Mouse (Mus musculus) MEL (cell line): ENCODE results near the gene Stab2. TPM values are rescaled to one million over a fixed set of nuclear protein-coding genes. Genes with fewer than 3 reads are reported as not detected.
A peak's percentile ranks its signal among the peaks of the same experiment; 100 is the strongest.

ENCODE experiments used
- DNase-seq: peaks from one replicate; pipeline ENCODE4 v3.0.0; 2011; ENCODE audit warnings: low read depth, low spot score
- H3K27ac ChIP-seq: 2 replicates; pipeline ENCODE4 v1.5.1; 2012; ENCODE audit warnings: low read depth, mild to moderate bottlenecking, control low read depth, low read length, moderate library complexity; ENCODE audit not compliant: control insufficient read depth
- H3K27me3 ChIP-seq, 2 experiments: fragments of 150-350 bp in 1 of 2; sonication (generic) in 1 of 2; 2 replicates each; pipeline ENCODE4 v1.6.1; 2012; ENCODE audit warnings: low read length in 2 of 2, mild to moderate bottlenecking in 2 of 2, improper control_type of control experiment in 1 of 2, moderate library complexity in 1 of 2; ENCODE audit not compliant: insufficient read depth in 2 of 2, control insufficient read depth in 1 of 2
- H3K36me3 ChIP-seq, 2 experiments: 2 replicates each; pipeline ENCODE4 v1.6.1; 2012 to 2014; ENCODE audit warnings: low read length in 2 of 2, improper control_type of control experiment in 1 of 2, inconsistent platforms in 1 of 2, mild to moderate bottlenecking in 1 of 2; ENCODE audit not compliant: insufficient read depth in 2 of 2, control insufficient read depth in 1 of 2
- H3K4me1 ChIP-seq, 2 experiments: fragments of 150-350 bp in 1 of 2; sonication (generic) in 1 of 2; 2 replicates each; pipeline ENCODE4 v1.6.1; 2012; ENCODE audit warnings: low read length in 2 of 2, improper control_type of control experiment in 1 of 2, mild to moderate bottlenecking in 1 of 2; ENCODE audit not compliant: insufficient read depth in 2 of 2, control insufficient read depth in 1 of 2
- H3K4me3 ChIP-seq, 2 experiments: fragments of 150-350 bp in 1 of 2; sonication (generic) in 1 of 2; 2 replicates each; pipeline ENCODE4 v1.5.1; 2012; ENCODE audit warnings: low read depth in 2 of 2, low read length in 2 of 2, mild to moderate bottlenecking in 2 of 2, moderate library complexity in 2 of 2, control low read depth in 1 of 2, improper control_type of control experiment in 1 of 2; ENCODE audit not compliant: control insufficient read depth in 1 of 2, insufficient read depth in 1 of 2
- H3K79me2 ChIP-seq: 2 replicates; pipeline ENCODE4 v1.6.1; 2012; ENCODE audit warnings: mild to moderate bottlenecking, low read length, moderate library complexity; ENCODE audit not compliant: control insufficient read depth, poor library complexity, insufficient read depth
- H3K9ac ChIP-seq: 2 replicates; pipeline ENCODE4 v1.6.1; 2012; ENCODE audit warnings: low read depth, mild to moderate bottlenecking, control low read depth, low read length, moderate library complexity; ENCODE audit not compliant: control insufficient read depth, poor library complexity, severe bottlenecking
- H3K9me3 ChIP-seq: fragments of 150-350 bp; sonication (generic); replicated peaks from 2 replicates; pipeline ENCODE4 v1.6.1; 2012; ENCODE audit warnings: mild to moderate bottlenecking, low read length, improper control_type of control experiment, moderate library complexity; ENCODE audit not compliant: insufficient read depth
- CHD1 ChIP-seq: IDR thresholded peaks from 2 replicates; pipeline ENCODE4 v1.6.1; 2012; ENCODE audit warnings: low read depth, mild to moderate bottlenecking, inconsistent platforms, low read length, improper control_type of control experiment
- CHD2 ChIP-seq: IDR thresholded peaks from 2 replicates; pipeline ENCODE4 v1.6.1; 2011; ENCODE audit warnings: low read length, improper control_type of control experiment
- GABPA ChIP-seq: IDR thresholded peaks from 2 replicates; pipeline ENCODE4 v1.6.1; 2012; ENCODE audit warnings: low read depth, mild to moderate bottlenecking, inconsistent platforms, low read length, improper control_type of control experiment, moderate library complexity
- HCFC1 ChIP-seq: IDR thresholded peaks from 2 replicates; pipeline ENCODE4 v1.6.1; 2012; ENCODE audit warnings: low read depth, mild to moderate bottlenecking, inconsistent platforms, low read length, improper control_type of control experiment, moderate library complexity
- MAFK ChIP-seq: IDR thresholded peaks from 2 replicates; pipeline ENCODE4 v1.6.1; 2011; ENCODE audit warnings: low read depth, mild to moderate bottlenecking, low read length, improper control_type of control experiment, borderline replicate concordance
- MXI1 ChIP-seq: IDR thresholded peaks from 2 replicates; pipeline ENCODE4 v1.6.1; 2011; ENCODE audit warnings: mild to moderate bottlenecking, low read depth, low read length, improper control_type of control experiment
- MYB ChIP-seq: IDR thresholded peaks from 2 replicates; pipeline ENCODE4 v1.6.1; 2011; ENCODE audit warnings: mild to moderate bottlenecking, low read depth, low read length, improper control_type of control experiment
- MYC ChIP-seq: IDR thresholded peaks from 2 replicates; pipeline ENCODE4 v1.6.1; 2011; ENCODE audit warnings: low read depth, mild to moderate bottlenecking, low read length, improper control_type of control experiment, moderate library complexity
- NELFE ChIP-seq: IDR thresholded peaks from 2 replicates; pipeline ENCODE4 v1.6.1; 2011; ENCODE audit warnings: low read depth, low read length, improper control_type of control experiment
- POLR2AphosphoS5 ChIP-seq: IDR thresholded peaks from 2 replicates; pipeline ENCODE4 v1.6.1; 2012; ENCODE audit warnings: low read depth, borderline replicate concordance, mild to moderate bottlenecking, inconsistent platforms, low read length, moderate library complexity, mixed read lengths
- RAD21 ChIP-seq: IDR thresholded peaks from 2 replicates; pipeline ENCODE4 v1.6.1; 2011; ENCODE audit warnings: mild to moderate bottlenecking, low read depth, low read length, improper control_type of control experiment
- UBTF ChIP-seq: IDR thresholded peaks from 2 replicates; pipeline ENCODE4 v1.6.1; 2012; ENCODE audit warnings: low read depth, mild to moderate bottlenecking, inconsistent platforms, low read length, improper control_type of control experiment, moderate library complexity, borderline replicate concordance; ENCODE audit not compliant: insufficient read depth
- ZMIZ1 ChIP-seq: IDR thresholded peaks from 2 replicates; pipeline ENCODE4 v1.6.1; 2012; ENCODE audit warnings: low read depth, mild to moderate bottlenecking, inconsistent platforms, low read length, improper control_type of control experiment, moderate library complexity
- ZNF384 ChIP-seq: IDR thresholded peaks from 2 replicates; pipeline ENCODE4 v1.6.1; 2012; ENCODE audit warnings: low read depth, mild to moderate bottlenecking, inconsistent platforms, low read length, improper control_type of control experiment
- polyA plus RNA-seq, 2 experiments: library from polyadenylated mRNA; stranded (reverse) in 1 of 2; unstranded in 1 of 2; fragments of >175 nt in 1 of 2; fragments of >200 nt in 1 of 2; gene quantifications; 2 replicates each; pipeline versions ENCODE4 v1.2.1 to v1.2.4; 2012; ENCODE audit warnings: low replicate concordance in 2 of 2, low read depth in 1 of 2; ENCODE audit not compliant: insufficient read length in 2 of 2, insufficient read depth in 1 of 2, missing spikeins in 1 of 2
- total RNA-seq: library from RNA; depleted of rRNA; stranded (reverse); fragments of 300-350 nt; gene quantifications from 2 replicates; pipeline ENCODE4 v1.2.3, GENCODE M21; 2012; rRNA removed

Gene Stab2
- total RNA-seq (0.73 and 1.4 TPM in 2 replicates), polyA plus RNA-seq (1 to 10 TPM in 1 of 2 experiments, not detected in 1; 5.1 TPM)

DNA sequence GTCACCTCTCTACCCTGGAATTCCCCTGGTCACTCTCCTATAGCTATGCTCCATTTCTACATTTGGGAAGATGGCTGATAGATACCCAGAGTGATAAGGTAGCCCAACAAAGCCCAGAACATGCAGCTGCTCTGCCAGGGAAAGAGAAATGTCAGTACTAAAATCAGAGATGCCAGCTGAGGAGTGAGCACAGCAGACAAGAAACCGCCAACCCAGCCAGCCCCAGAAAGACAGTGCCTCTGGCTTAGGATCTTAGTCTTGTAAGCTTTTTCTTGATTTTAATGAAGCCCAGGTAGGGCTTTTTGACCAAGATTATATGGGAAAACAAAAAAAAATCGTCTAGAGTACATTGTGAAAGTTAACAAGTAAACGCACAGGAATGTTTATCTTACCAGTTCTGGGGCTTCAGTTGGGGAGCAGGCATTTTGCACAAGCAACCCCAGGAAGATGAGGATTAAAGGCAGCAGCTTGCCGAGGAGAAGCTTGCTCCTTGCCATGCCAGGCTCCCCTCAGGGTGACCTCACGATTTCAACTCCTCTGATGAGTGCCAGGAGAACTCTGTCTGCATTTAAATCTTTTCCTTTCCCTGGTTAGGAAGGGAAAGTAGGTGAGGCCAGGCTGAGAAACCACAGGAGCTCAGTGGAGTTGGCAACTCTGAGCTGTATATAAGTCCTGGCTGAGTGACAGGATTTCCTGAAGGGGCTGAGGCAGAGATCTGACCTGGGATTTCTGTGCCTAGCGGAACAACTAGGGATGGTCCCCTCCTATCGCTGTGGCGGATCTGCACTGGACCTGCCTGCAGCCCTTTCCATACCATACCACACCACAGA is at the start of gene Stab2:
Gene Stab2, minus strand, starts transcription at position 641 of the 830 bp plus-strand sequence.
- H3K4me3 ChIP-seq: peak within 1 kb of the TSS; percentile 55 to 95

DNA sequence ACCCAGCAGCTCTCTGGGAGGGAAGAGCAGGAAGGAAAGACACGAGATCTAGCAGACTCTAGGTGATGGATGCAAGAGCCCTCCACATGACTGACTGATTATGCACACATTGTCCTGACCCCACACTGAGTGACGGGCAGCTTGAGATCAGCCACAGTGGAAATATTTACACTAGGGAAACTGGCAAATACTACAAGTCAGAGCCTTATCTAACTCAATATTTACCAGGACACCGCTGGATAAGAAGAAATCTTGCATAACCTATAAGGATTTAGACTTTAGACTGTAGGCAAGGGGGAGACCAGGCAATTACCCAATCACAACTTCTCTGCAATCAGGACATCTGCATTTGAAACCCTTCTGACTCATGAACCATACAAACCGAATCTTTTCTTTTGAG is 43.9 kb upstream of the Stab2 start:
- Histone ChIP-seq H3K27me3 (no peaks in the 10 kb centered on the region), H3K4me3 (no peak overlapping the region), H3K79me2 (no peaks in the 10 kb centered on the region; the same call in 1 of the 2 replicates), H3K9ac (no peak overlapping the region), H3K4me1 (no peaks in the 10 kb centered on the region), H3K9me3 (no peaks in the 10 kb centered on the region), H3K36me3 (no peaks in the 10 kb centered on the region), H3K27ac (no peak overlapping the region)
- DNase-seq: no peak
- TF ChIP-seq MYB: no peak
- TF ChIP-seq NELFE: no peak
- TF ChIP-seq POLR2AphosphoS5: no peak
- no peak for TF ChIP-seq UBTF
- no peak for TF ChIP-seq RAD21
- no peak for TF ChIP-seq ZMIZ1
- TF ChIP-seq ZNF384: no peak
- no peak for TF ChIP-seq MYC
- no peak for TF ChIP-seq GABPA
- TF ChIP-seq CHD1: no peak
- no peak for TF ChIP-seq HCFC1
- TF ChIP-seq MAFK: no peak

More for the DNA sequence above, at the start of gene Stab2:
- H3K36me3 ChIP-seq: no peaks in the 10 kb centered on the region; a peak in 1 of 4 replicates
- TF ChIP-seq MXI1 (no peak), MAFK (no peak), CHD2 (no peak)
- TF ChIP-seq, all 39 proteins: peak for 0
- no peaks in the 10 kb centered on the region for H3K79me2 ChIP-seq
- peaks cover 0 to 4% of the 10 kb centered on the region in 2 experiments; a peak in 2 of 4 replicates for H3K4me1 ChIP-seq
- H3K9ac ChIP-seq: peak within 1 kb of the TSS; percentile 48
- DNase-seq: peak; percentile 70
- no peaks in the 10 kb centered on the region for H3K9me3 ChIP-seq
- no peaks in the 10 kb centered on the region for H3K27me3 ChIP-seq
- peak within 1 kb of the TSS; percentile 25; the same call in 1 of the 2 replicates for H3K27ac ChIP-seq
